Mouse (Mus musculus): ENCODE data around the gene Inafm1.
"Not testable (repeated sequence)": the region's sequence is repeated elsewhere in the genome, so short reads cannot be mapped to it uniquely, and the experiment has no call there.

The Inafm1 gene

GRCm38 (mm10) chr7:16261097-16261496 lies 12.3 kb downstream of the Inafm1 start:
- DNase-seq: no peak

GRCm38 (mm10) chr7:16259110-16259590 lies 14.3 kb downstream of the Inafm1 start, which contains the start of gene C5ar1:
C5ar1 (minus strand) TSS chr7:16259540.
- DNase-seq: no peak

- DNase-seq: no peak
Measured at GRCm38 (mm10) chr7:16257830-16258229, 15.6 kb downstream of the Inafm1 start.

- not testable (repeated sequence) for DNase-seq
Measured at GRCm38 (mm10) chr7:16255963-16256362, 17.5 kb downstream of the Inafm1 start.

- no peak for DNase-seq
Measured at GRCm38 (mm10) chr7:16254195-16254594, 19.2 kb downstream of the Inafm1 start.

GRCm38 (mm10) chr7:16250687-16251086 lies 22.7 kb downstream of the Inafm1 start:
- no peak for DNase-seq

GRCm38 (mm10) chr7:16245958-16246357 lies 27.5 kb downstream of the Inafm1 start:
- DNase-seq: no peak

- DNase-seq: no peak
Measured at GRCm38 (mm10) chr7:16244067-16244466, 29.4 kb downstream of the Inafm1 start, which contains the start of gene C5ar2. C5ar2 (minus strand) TSS chr7:16244154.

- no peak for DNase-seq
Measured at GRCm38 (mm10) chr7:16242198-16242597, 31.2 kb downstream of the Inafm1 start.

- no peak for DNase-seq
Measured at GRCm38 (mm10) chr7:16241787-16242186, 31.6 kb downstream of the Inafm1 start.

- DNase-seq: no peak
Measured at GRCm38 (mm10) chr7:16240978-16241303, 32.5 kb downstream of the Inafm1 start.

GRCm38 (mm10) chr7:16240281-16240977 lies 33.0 kb downstream of the Inafm1 start:
- DNase-seq: peak in 1 of 2 experiments; percentile 8

GRCm38 (mm10) chr7:16239554-16239997 lies 33.8 kb downstream of the Inafm1 start:
- peak; percentile 77 to 80 for DNase-seq

- no peak for DNase-seq
Measured at GRCm38 (mm10) chr7:16229869-16230268, 43.5 kb downstream of the Inafm1 start.
